In genomic region chr7:102506848-102507247, GRCm38 (mm10) we compare ENCODE assay signal across 8 mouse cellular contexts. TPM values are rescaled to one million over a fixed set of nuclear protein-coding genes. Genes with fewer than 3 reads are reported as not detected.
DNase-seq lines count a peak whose midpoint lies in the region; ATAC-seq lines count a peak whose summit lies in the region.

No protein-coding gene starts in this region.

- ATAC-seq in hindbrain, embryonic 16.5 days = peak; percentile 92

- DNase-seq in NIH3T3 (ENCODE audit: low read depth) = peak; percentile 80
- peak; percentile 75 for DNase-seq in cerebellum, adult 9-10 months
- peak; percentile 55 to 90 for DNase-seq in frontal cortex, adult 2 months (ENCODE audit: extremely low spot score in 1 of 2, low spot score in 1 of 2)
- peak; percentile 66 to 74 for DNase-seq in layer of hippocampus, postnatal 36 days
- peak; percentile 86 for DNase-seq in lung, postnatal 36 days
- DNase-seq in right cerebral cortex, adult 18-20 months = peak; percentile 76
- peak; percentile 47 for DNase-seq in urinary bladder, adult 2 months (ENCODE audit: low spot score)

- H3K36me3 ChIP-seq in hindbrain, embryonic 16.5 days (ENCODE audit: control insufficient read depth, insufficient read depth, low read length) = no peaks in the 10 kb centered on the region

- no peaks in the 10 kb centered on the region for H3K9me3 ChIP-seq in hindbrain, embryonic 16.5 days (ENCODE audit: control insufficient read depth, low read length)

- no peaks in the 10 kb centered on the region for H3K27me3 ChIP-seq in hindbrain, embryonic 16.5 days (replicated peaks; ENCODE audit: control insufficient read depth, insufficient read depth, low read length)

- no peaks in the 10 kb centered on the region for H3K4me1 ChIP-seq in hindbrain, embryonic 16.5 days (ENCODE audit: control insufficient read depth, insufficient read depth, low read depth, low read length)

- no peak overlapping the region for H3K4me3 ChIP-seq in hindbrain, embryonic 16.5 days (ENCODE audit: low read length)

- 45% methylated on average over 3 of the region's 3 CpGs for WGBS in hindbrain, embryonic 16.5 days

- H3K27ac ChIP-seq in hindbrain, embryonic 16.5 days (ENCODE audit: low read depth, low read length) = no peak overlapping the region

- no peak overlapping the region for H3K9ac ChIP-seq in hindbrain, embryonic 16.5 days (ENCODE audit: low read depth, low read length)

- H3K4me2 ChIP-seq in hindbrain, embryonic 16.5 days (ENCODE audit: low read length) = no peak overlapping the region

RNA-seq across cellular contexts. Expression of gene Olfr545, which starts 7.5 kb away (rescaled TPM):
- polyA plus RNA-seq in frontal cortex, adult 2 months (2012; rRNA removed) = 0.10 TPM in 1 of 2 replicates, not detected in the other
- 0.24 and 0.45 TPM in 2 replicates for polyA plus RNA-seq in hindbrain, embryonic 16.5 days (2015; fragmentation: Nextera tagmentation; extraction: Ambion mirVana)
- not detected for total RNA-seq in layer of hippocampus, postnatal 36 days (2021)
- not detected in 2 replicates for polyA plus RNA-seq in urinary bladder, adult 2 months (2012; rRNA removed)

RNA-seq across cellular contexts. Expression of gene Olfr544, which starts 18.7 kb away (rescaled TPM):
- polyA plus RNA-seq in frontal cortex, adult 2 months (2012; rRNA removed) = not detected in 2 replicates
- polyA plus RNA-seq in hindbrain, embryonic 16.5 days (2015; fragmentation: Nextera tagmentation; extraction: Ambion mirVana) = 0.05 and 0.14 TPM in 2 replicates
- total RNA-seq in layer of hippocampus, postnatal 36 days (2021) = not detected
- not detected in 2 replicates for polyA plus RNA-seq in urinary bladder, adult 2 months (2012; rRNA removed)

RNA-seq across cellular contexts. Expression of gene Olfr543, which starts 25.4 kb away (rescaled TPM):
- polyA plus RNA-seq in frontal cortex, adult 2 months (2012; rRNA removed) = 0.08 TPM in 1 of 2 replicates, not detected in the other
- polyA plus RNA-seq in hindbrain, embryonic 16.5 days (2015; fragmentation: Nextera tagmentation; extraction: Ambion mirVana) = 0.66 and 0.71 TPM in 2 replicates
- total RNA-seq in layer of hippocampus, postnatal 36 days (2021) = not detected
- polyA plus RNA-seq in urinary bladder, adult 2 months (2012; rRNA removed) = not detected in 2 replicates

RNA-seq across cellular contexts. Expression of gene Olfr547, which starts 27.7 kb away (rescaled TPM):
- polyA plus RNA-seq in frontal cortex, adult 2 months (2012; rRNA removed) = not detected in 2 replicates
- not detected in 2 replicates for polyA plus RNA-seq in hindbrain, embryonic 16.5 days (2015; fragmentation: Nextera tagmentation; extraction: Ambion mirVana)
- not detected for total RNA-seq in layer of hippocampus, postnatal 36 days (2021)
- not detected in 2 replicates for polyA plus RNA-seq in urinary bladder, adult 2 months (2012; rRNA removed)

RNA-seq across cellular contexts. Expression of gene Olfr548-ps1, which starts 33.8 kb away (rescaled TPM):
- not detected in 2 replicates for polyA plus RNA-seq in frontal cortex, adult 2 months (2012; rRNA removed)
- not detected in 2 replicates for polyA plus RNA-seq in hindbrain, embryonic 16.5 days (2015; fragmentation: Nextera tagmentation; extraction: Ambion mirVana)
- not detected for total RNA-seq in layer of hippocampus, postnatal 36 days (2021)
- not detected in 2 replicates for polyA plus RNA-seq in urinary bladder, adult 2 months (2012; rRNA removed)
